Mouse (Mus musculus) midbrain, postnatal 0 days (tissue): ENCODE data around the gene Nrde2. TPM values are rescaled to one million over a fixed set of nuclear protein-coding genes. Genes with fewer than 3 reads are reported as not detected.

Experiments used
- ATAC-seq: fragments of 200-750 bp; cut with Nextera tagmentation; 2 replicates; pipeline ENCODE4 v1.8.0; 2017; ENCODE audit warnings: moderate number of reproducible peaks, mild to moderate bottlenecking, moderate TSS enrichment, moderate library complexity; ENCODE audit not compliant: low FRiP score
- DNase-seq: peaks from one replicate; pipeline ENCODE4 v3.0.0-alpha.2; 2015; ENCODE audit warnings: low spot score
- H3K27ac ChIP-seq: fragments of 300-500 bp; sonication (generic); 2 replicates; pipeline ENCODE4 v1.5.1; 2014; ENCODE audit warnings: low read depth, mild to moderate bottlenecking, low read length, mixed read lengths
- H3K27me3 ChIP-seq: fragments of 300-500 bp; sonication (generic); 2 replicates; pipeline ENCODE4 v1.6.1; 2014; ENCODE audit warnings: low read length, control low read depth, mixed read lengths; ENCODE audit not compliant: insufficient read depth
- H3K36me3 ChIP-seq: fragments of 300-500 bp; sonication (generic); 2 replicates; pipeline ENCODE4 v1.6.1; 2014; ENCODE audit warnings: low read length, control low read depth, mixed read lengths; ENCODE audit not compliant: insufficient read depth
- H3K4me1 ChIP-seq: fragments of 300-500 bp; sonication (generic); 2 replicates; pipeline ENCODE4 v1.6.1; 2014; ENCODE audit warnings: mild to moderate bottlenecking, control low read depth, antibody characterized with exemption, low read length, mixed read lengths; ENCODE audit not compliant: insufficient read depth
- H3K4me2 ChIP-seq: fragments of 300-500 bp; sonication (generic); 2 replicates; pipeline ENCODE4 v1.6.1; 2014; ENCODE audit warnings: low read depth, mild to moderate bottlenecking, low read length, mixed read lengths; ENCODE audit not compliant: poor library complexity, severe bottlenecking
- H3K4me3 ChIP-seq: fragments of 300-500 bp; sonication (generic); 2 replicates; pipeline ENCODE4 v1.5.1; 2014; ENCODE audit warnings: low read depth, mild to moderate bottlenecking, low read length, moderate library complexity
- H3K9ac ChIP-seq: fragments of 300-500 bp; sonication (generic); replicated peaks from 2 replicates; pipeline ENCODE4 v1.6.1; 2014; ENCODE audit warnings: mild to moderate bottlenecking, low read length, moderate library complexity, mixed read lengths; ENCODE audit not compliant: poor library complexity, severe bottlenecking
- H3K9me3 ChIP-seq: fragments of 300-500 bp; sonication (generic); 2 replicates; pipeline ENCODE4 v1.6.1; 2016; ENCODE audit warnings: low read length, control low read depth
- CTCF ChIP-seq: IDR thresholded peaks from 2 replicates; pipeline ENCODE4 v1.5.1; 2016; ENCODE audit warnings: antibody characterized with exemption, mild to moderate bottlenecking
- WGBS: fragments of 180-500 bp; shearing (Covaris S2); extraction: QIAGEN DNeasy Blood & Tissue Kit; methylation state at CpG from one replicate; pipeline ENCODE4 v1.1.7; 2014; 5-methylcytosine and 5-hydroxymethylcytosine counted together
- polyA plus RNA-seq: library from polyadenylated mRNA; unstranded; fragments of >200 nt; fragmentation: Nextera tagmentation; extraction: Ambion mirVana; gene quantifications from 2 replicates; pipeline ENCODE4 v1.2.1, GENCODE M21; 2015
- total RNA-seq: library from RNA; depleted of rRNA; stranded (reverse); fragments of >200 nt; gene quantifications from 2 replicates; pipeline ENCODE4 v1.2.3, GENCODE M21; 2014

Gene Nrde2
- total and polyA plus RNA-seq, 2 experiments from 2014 or later: 13.1 to 13.9 TPM

GRCm38 (mm10) chr12:100131655-100132054 lies 27.8 kb downstream of the Nrde2 start:
- peaks cover 55% of the 10 kb centered on the region for H3K36me3 ChIP-seq
- H3K4me3 ChIP-seq: no peak overlapping the region
- no peaks in the 10 kb centered on the region for H3K27me3 ChIP-seq
- peak; percentile 93 for TF ChIP-seq CTCF
- peak; percentile 62; the same call in 1 of the 2 replicates for ATAC-seq
- peak; percentile 81 for DNase-seq
- H3K9ac ChIP-seq: no peak overlapping the region
- no peaks in the 10 kb centered on the region for H3K4me1 ChIP-seq
- no peak overlapping the region for H3K27ac ChIP-seq
- 35% methylated on average over 8 of the region's 8 CpGs for WGBS
- no peaks in the 10 kb centered on the region for H3K9me3 ChIP-seq
- no peak overlapping the region for H3K4me2 ChIP-seq

- Histone ChIP-seq H3K9me3 (no peaks in the 10 kb centered on the region), H3K4me3 (no peak overlapping the region), H3K4me2 (no peak overlapping the region), H3K4me1 (no peaks in the 10 kb centered on the region), H3K36me3 (peaks cover 60% of the 10 kb centered on the region), H3K9ac (no peak overlapping the region), H3K27ac (no peak overlapping the region), H3K27me3 (no peaks in the 10 kb centered on the region)
- DNase-seq (no peak), ATAC-seq (no peak)
- TF ChIP-seq CTCF: no peak
- WGBS: 91% methylated on average over 9 of the region's 9 CpGs
Measured at GRCm38 (mm10) chr12:100131167-100131566, 28.3 kb downstream of the Nrde2 start.

- DNase-seq: no peak
- 85% methylated on average over 8 of the region's 8 CpGs for WGBS
- Histone ChIP-seq H3K4me2 (no peak overlapping the region), H3K9me3 (no peaks in the 10 kb centered on the region), H3K27ac (no peak overlapping the region), H3K4me1 (no peaks in the 10 kb centered on the region), H3K36me3 (peaks cover 67% of the 10 kb centered on the region), H3K4me3 (no peak overlapping the region), H3K27me3 (no peaks in the 10 kb centered on the region), H3K9ac (no peak overlapping the region)
- no peak for ATAC-seq
- TF ChIP-seq CTCF: no peak
Measured at GRCm38 (mm10) chr12:100128961-100129360, 30.5 kb downstream of the Nrde2 start.

GRCm38 (mm10) chr12:100128522-100128921 lies 30.9 kb downstream of the Nrde2 start:
- Histone ChIP-seq H3K27me3 (no peaks in the 10 kb centered on the region), H3K36me3 (peaks cover 67% of the 10 kb centered on the region), H3K4me3 (no peak overlapping the region), H3K27ac (no peak overlapping the region), H3K9ac (no peak overlapping the region), H3K4me2 (no peak overlapping the region), H3K9me3 (no peaks in the 10 kb centered on the region), H3K4me1 (no peaks in the 10 kb centered on the region)
- no peak for TF ChIP-seq CTCF
- ATAC-seq: no peak
- WGBS: 85% methylated on average over 6 of the region's 6 CpGs
- DNase-seq: no peak

GRCm38 (mm10) chr12:100127866-100128480 lies 31.5 kb downstream of the Nrde2 start:
- Histone ChIP-seq H3K4me1 (no peaks in the 10 kb centered on the region), H3K4me3 (no peak overlapping the region), H3K27ac (no peak overlapping the region), H3K27me3 (no peaks in the 10 kb centered on the region), H3K9me3 (no peaks in the 10 kb centered on the region), H3K36me3 (peaks cover 70% of the 10 kb centered on the region), H3K4me2 (no peak overlapping the region), H3K9ac (no peak overlapping the region)
- DNase-seq (no peak), ATAC-seq (no peak)
- TF ChIP-seq CTCF: no peak
- WGBS: 75% methylated on average over 8 of the region's 8 CpGs

GRCm38 (mm10) chr12:100126968-100127865 lies 32.2 kb downstream of the Nrde2 start:
- no peak overlapping the region for H3K4me3 ChIP-seq
- H3K9me3 ChIP-seq: no peaks in the 10 kb centered on the region
- no peak for TF ChIP-seq CTCF
- WGBS: 86% methylated on average over 17 of the region's 17 CpGs
- H3K36me3 ChIP-seq: peaks cover 68% of the 10 kb centered on the region
- H3K9ac ChIP-seq: no peak overlapping the region
- no peak overlapping the region for H3K4me2 ChIP-seq
- ATAC-seq (no peak), DNase-seq (no peak)
- no peaks in the 10 kb centered on the region for H3K27me3 ChIP-seq
- H3K4me1 ChIP-seq: no peaks in the 10 kb centered on the region
- no peak overlapping the region for H3K27ac ChIP-seq
